In genomic region chr11:63921044-63921951, GRCm38 (mm10) we compare ENCODE assay signal across 8 mouse cellular contexts. TPM values are rescaled to one million over a fixed set of nuclear protein-coding genes. Genes with fewer than 3 reads are reported as not detected.
A peak's percentile ranks its signal among the peaks of the same experiment; 100 is the strongest.
DNase-seq lines count a peak whose midpoint lies in the region; ATAC-seq lines count a peak whose summit lies in the region.

No protein-coding gene starts in this region.

- WGBS in embryonic facial prominence, embryonic 15.5 days = under 1% methylated on average over 74 of the region's 80 CpGs
- under 1% methylated on average over 77 of the region's 80 CpGs for WGBS in intestine, embryonic 15.5 days
- WGBS in midbrain, embryonic 11.5 days = under 1% methylated on average over 80 of the region's 80 CpGs

- H3K4me3 ChIP-seq in embryonic facial prominence, embryonic 15.5 days (replicated peaks) = peak overlapping the region; percentile 68
- H3K4me3 ChIP-seq in intestine, embryonic 15.5 days (replicated peaks) = peak overlapping the region; percentile 63
- H3K4me3 ChIP-seq in midbrain, embryonic 11.5 days (ENCODE audit: low read depth, low read length) = peak overlapping the region; percentile 86

- ATAC-seq in embryonic facial prominence, embryonic 15.5 days (ENCODE audit: insufficient number of reproducible peaks, low FRiP score, low TSS enrichment, low read depth) = no peak
- ATAC-seq in intestine, embryonic 15.5 days = peak; percentile 15; the same call in 1 of the 2 replicates
- ATAC-seq in midbrain, embryonic 11.5 days (ENCODE audit: low FRiP score) = peak; percentile 12; the same call in 1 of the 2 replicates

- no peaks in the 10 kb centered on the region for H3K36me3 ChIP-seq in embryonic facial prominence, embryonic 15.5 days
- H3K36me3 ChIP-seq in intestine, embryonic 15.5 days = no peaks in the 10 kb centered on the region
- no peaks in the 10 kb centered on the region for H3K36me3 ChIP-seq in midbrain, embryonic 11.5 days (ENCODE audit: control insufficient read depth, insufficient read depth, low read length)

- H3K27ac ChIP-seq in embryonic facial prominence, embryonic 15.5 days (replicated peaks) = peak overlapping the region; percentile 68
- 0 out of 2 replicates have a peak overlapping the region, but pooled peaks have one; percentile 13 for H3K27ac ChIP-seq in intestine, embryonic 15.5 days
- peak overlapping the region; percentile 67 for H3K27ac ChIP-seq in midbrain, embryonic 11.5 days (ENCODE audit: low read depth, low read length)

- peaks cover 34% of the 10 kb centered on the region for H3K27me3 ChIP-seq in embryonic facial prominence, embryonic 15.5 days
- peaks cover 66% of the 10 kb centered on the region for H3K27me3 ChIP-seq in intestine, embryonic 15.5 days (replicated peaks)
- peaks cover 26% of the 10 kb centered on the region for H3K27me3 ChIP-seq in midbrain, embryonic 11.5 days (ENCODE audit: control insufficient read depth, insufficient read depth, low read length)

- H3K9me3 ChIP-seq in embryonic facial prominence, embryonic 15.5 days (replicated peaks) = no peaks in the 10 kb centered on the region
- H3K9me3 ChIP-seq in intestine, embryonic 15.5 days = no peaks in the 10 kb centered on the region
- no peaks in the 10 kb centered on the region for H3K9me3 ChIP-seq in midbrain, embryonic 11.5 days (ENCODE audit: control insufficient read depth, low read length)

- peak overlapping the region; percentile 94 for H3K4me2 ChIP-seq in embryonic facial prominence, embryonic 15.5 days (replicated peaks)
- peak overlapping the region; percentile 96 for H3K4me2 ChIP-seq in intestine, embryonic 15.5 days (replicated peaks)
- H3K4me2 ChIP-seq in midbrain, embryonic 11.5 days = peak overlapping the region; percentile 82

- H3K9ac ChIP-seq in embryonic facial prominence, embryonic 15.5 days = peak overlapping the region; percentile 66
- peak overlapping the region; percentile 65 for H3K9ac ChIP-seq in intestine, embryonic 15.5 days
- H3K9ac ChIP-seq in midbrain, embryonic 11.5 days (ENCODE audit: low read length) = peak overlapping the region; percentile 90

- peak; percentile 4 for DNase-seq in gastrocnemius, adult 18-20 months (ENCODE audit: low spot score)
- no peak for DNase-seq in gastrocnemius, adult 8-10 months (ENCODE audit: low spot score in 2 of 2)
- DNase-seq in CD4-positive helper T cell, adult 2 months (ENCODE audit: low read depth, low spot score) = peak; percentile 54
- peak; percentile 94 for DNase-seq in midbrain, embryonic 11.5 days (ENCODE audit: low spot score, missing footprints)
- DNase-seq in thymus, postnatal 25 days = peak; percentile 19
- no peak for DNase-seq in layer of hippocampus, adult 9-10 months (ENCODE audit: low spot score)

- H3K4me1 ChIP-seq in embryonic facial prominence, embryonic 15.5 days = peaks cover 70% of the 10 kb centered on the region
- peaks cover 50% of the 10 kb centered on the region for H3K4me1 ChIP-seq in intestine, embryonic 15.5 days (replicated peaks)
- H3K4me1 ChIP-seq in midbrain, embryonic 11.5 days (ENCODE audit: control insufficient read depth, insufficient read depth, low read length) = peaks cover 44% of the 10 kb centered on the region

RNA-seq across cellular contexts. Expression of gene Hs3st3b1, which starts 0.8 kb away (rescaled TPM):
- under 1 TPM; 0.25 to 0.31 TPM for total RNA-seq in gastrocnemius, adult 18-20 months (2021)
- total RNA-seq in gastrocnemius, adult 8-10 months (2022) = under 1 TPM; 0.24 to 0.32 (median 0.27) TPM
- polyA plus RNA-seq in embryonic facial prominence, embryonic 15.5 days (2015; fragmentation: Nextera tagmentation; extraction: Ambion mirVana) = 11.6 and 13.1 TPM in 2 replicates
- 4.6 and 5.7 TPM in 2 replicates for polyA plus RNA-seq in intestine, embryonic 15.5 days (2015; fragmentation: Nextera tagmentation; extraction: Ambion mirVana)
- 17.5 and 18.1 TPM in 2 replicates for polyA plus RNA-seq in midbrain, embryonic 11.5 days (2014; fragmentation: Nextera tagmentation; extraction: Ambion mirVana)

Comparison
In these comparisons a context has a peak if more than half of its experiments do, and no peak if none do; other contexts are left out.
1. DNase-seq: peak in gastrocnemius, adult 18-20 months (single experiment), CD4-positive helper T cell, adult 2 months (single experiment), midbrain, embryonic 11.5 days (single experiment) and thymus, postnatal 25 days (single experiment); none in gastrocnemius, adult 8-10 months (0 of 2) and layer of hippocampus, adult 9-10 months (single experiment).
2. H3K27ac ChIP-seq: peak in every context shown above with its lines; median percentile 68 in embryonic facial prominence, embryonic 15.5 days; 67 in midbrain, embryonic 11.5 days; 13 in intestine, embryonic 15.5 days.
3. Peak in every context shown above with its lines, with median percentiles within 50 percentile points of each other: H3K4me2 ChIP-seq, H3K4me3 ChIP-seq and H3K9ac ChIP-seq.